Mouse (Mus musculus) T-cell, adult 2 months (primary cell): ENCODE data around the gene Tchh.
"Not testable (repeated sequence)": the region's sequence is repeated elsewhere in the genome, so short reads cannot be mapped to it uniquely, and the experiment has no call there.

ENCODE experiments used
- DNase-seq: peaks from one replicate; pipeline ENCODE4 v3.0.0; 2022; ENCODE audit warnings: low spot score

Tchh gene

DNA sequence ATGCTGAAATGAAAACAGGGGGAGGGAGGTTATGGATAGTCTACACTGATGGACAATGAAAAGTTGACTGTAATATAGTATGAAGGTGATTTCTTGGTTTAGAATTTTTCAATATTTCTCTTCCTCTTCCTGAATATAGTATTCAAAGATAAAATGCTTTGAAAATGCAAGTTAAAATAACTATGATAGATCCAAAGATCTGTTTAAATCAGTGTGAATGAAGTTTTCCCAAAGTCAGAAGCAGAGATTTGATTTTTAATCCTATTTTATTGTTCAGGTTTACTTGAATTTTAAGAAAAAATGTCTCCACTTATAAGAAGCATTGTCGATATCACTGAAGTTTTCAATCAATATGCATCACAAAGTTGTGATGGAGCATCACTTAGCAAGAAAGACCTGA lies at the start of gene Tchh:
Gene Tchh, plus strand, starts transcription at position 301 of the 400 bp plus-strand sequence.
- DNase-seq: no peak

DNA sequence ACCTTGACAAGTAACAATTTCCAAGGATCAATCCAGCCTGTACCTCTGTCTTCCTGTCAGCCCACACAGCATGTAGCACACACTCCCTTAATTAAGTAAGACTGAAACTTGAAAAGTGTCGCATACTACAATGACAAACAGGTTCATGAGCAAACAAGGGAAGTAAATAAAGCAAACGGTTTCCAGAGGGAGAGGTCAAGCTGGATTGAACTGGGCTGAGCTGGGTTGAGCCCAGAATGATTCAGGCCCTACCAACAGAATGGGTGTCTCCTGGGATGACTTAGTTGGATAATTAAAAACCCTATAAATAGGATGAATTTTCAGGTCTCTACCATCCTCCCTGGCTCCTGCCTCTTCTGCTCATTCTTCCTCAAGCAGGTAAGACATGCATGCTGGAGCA lies 48.8 kb upstream of the Tchh start, which contains the start of gene Rptn:
Gene Rptn, plus strand, starts transcription at position 334 of the 400 bp plus-strand sequence.
- no peak for DNase-seq

DNA sequence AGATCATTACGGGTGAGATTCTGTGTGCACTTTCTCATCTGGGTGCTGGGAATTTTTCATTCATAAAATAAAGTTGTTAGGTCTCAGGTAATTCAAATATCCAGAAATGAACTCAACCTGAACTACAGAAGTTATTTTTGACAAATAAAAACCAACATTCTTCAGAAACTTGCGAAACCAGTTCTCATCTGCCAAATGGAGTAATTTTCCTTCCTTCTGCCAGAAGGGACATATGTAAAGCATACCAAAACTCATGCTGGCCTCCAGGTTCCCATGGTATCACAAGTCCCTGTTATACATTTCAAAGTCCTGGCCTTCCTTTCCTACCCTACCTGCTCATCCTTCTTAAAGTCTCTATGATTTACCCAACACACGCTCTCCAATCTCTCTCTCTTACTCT lies 38.2 kb upstream of the Tchh start:
- no peak for DNase-seq

DNA sequence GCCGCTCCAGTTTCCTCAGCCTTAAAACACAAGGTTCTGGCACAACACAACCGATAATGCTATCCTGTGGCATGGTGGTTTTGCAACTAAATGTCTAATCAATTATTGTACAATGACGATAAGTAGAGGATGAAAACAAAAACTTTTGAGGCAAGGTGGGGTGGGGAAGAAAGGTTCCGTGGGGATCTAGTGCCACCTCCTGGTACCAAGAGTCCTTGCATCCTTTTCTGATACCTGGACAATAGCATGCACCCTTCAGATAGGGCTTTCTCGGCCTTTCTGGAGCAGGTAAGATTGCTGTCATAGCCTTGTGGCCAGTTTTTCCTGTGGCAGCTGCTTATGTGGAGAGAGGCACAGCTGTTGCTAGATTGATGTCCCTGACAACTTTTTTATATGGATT lies 35.1 kb upstream of the Tchh start:
- no peak for DNase-seq

DNA sequence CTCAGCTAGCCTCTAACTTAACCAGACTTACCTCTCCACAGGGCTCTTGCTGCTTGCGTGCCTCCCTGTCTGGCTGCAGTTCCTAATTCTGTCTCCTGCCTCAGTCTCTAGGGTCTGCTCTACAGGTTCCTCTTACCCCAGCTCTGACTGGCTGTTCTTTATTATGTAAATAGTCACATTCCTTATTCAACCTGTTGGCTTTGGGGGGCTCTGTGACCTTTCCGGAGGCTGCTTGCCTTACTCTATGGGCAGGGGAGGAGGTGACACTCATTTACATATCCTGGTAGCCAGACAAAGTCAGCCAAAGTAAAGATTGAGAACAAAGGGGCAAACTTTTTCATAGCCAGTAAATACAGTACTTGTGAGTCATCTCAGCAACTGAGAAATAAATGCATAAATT lies 30.2 kb upstream of the Tchh start:
- DNase-seq: no peak

DNA sequence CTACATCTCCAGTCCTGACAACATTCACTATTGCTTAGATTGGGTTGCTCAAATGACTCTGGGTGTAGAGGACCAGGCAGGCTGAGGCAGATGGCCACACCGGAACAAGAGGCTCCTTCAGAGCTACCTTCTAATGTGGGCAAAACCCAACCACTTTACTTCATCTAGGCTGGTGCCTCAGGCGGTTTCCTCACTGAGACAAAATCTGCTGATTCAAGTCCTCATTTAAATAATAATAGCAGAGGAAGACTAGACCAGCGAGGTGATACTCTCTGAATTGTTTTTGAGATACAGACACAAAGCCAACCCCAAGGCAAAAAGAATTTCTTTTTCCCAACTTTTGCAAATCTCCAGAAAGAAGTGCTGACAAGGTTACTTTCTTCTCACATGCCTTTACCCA lies 10.5 kb upstream of the Tchh start:
- no peak for DNase-seq

DNA sequence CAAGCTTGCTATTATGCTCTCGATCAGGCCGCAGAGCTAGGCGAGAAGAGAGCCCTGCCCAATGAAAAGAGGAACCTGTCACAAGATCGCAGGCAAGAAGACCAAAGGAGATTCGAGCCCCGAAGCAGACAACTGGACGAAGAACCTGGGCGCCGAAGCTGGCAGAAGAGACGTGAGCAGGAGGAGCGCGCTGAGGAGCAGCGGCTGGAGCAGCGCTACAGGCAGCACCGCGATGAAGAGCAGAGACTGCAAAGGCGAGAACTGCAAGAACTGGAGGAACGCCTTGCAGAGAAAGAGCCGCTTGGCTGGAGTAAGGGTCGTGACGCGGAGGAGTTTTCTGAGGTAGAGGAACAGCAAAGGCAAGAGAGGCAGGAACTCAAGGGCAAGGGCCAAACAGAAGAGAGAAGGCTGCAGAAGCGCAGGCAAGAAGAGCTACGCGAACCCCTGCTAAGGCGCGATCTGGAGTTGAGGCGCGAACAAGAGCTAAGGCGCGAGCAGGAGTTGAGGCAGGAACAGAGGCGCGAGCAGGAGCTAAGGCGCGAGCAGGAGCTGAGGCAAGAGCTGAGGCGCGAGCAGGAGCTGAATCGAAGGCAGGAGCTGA lies 1.5 kb downstream of the Tchh start:
- DNase-seq: peak; percentile 4

DNA sequence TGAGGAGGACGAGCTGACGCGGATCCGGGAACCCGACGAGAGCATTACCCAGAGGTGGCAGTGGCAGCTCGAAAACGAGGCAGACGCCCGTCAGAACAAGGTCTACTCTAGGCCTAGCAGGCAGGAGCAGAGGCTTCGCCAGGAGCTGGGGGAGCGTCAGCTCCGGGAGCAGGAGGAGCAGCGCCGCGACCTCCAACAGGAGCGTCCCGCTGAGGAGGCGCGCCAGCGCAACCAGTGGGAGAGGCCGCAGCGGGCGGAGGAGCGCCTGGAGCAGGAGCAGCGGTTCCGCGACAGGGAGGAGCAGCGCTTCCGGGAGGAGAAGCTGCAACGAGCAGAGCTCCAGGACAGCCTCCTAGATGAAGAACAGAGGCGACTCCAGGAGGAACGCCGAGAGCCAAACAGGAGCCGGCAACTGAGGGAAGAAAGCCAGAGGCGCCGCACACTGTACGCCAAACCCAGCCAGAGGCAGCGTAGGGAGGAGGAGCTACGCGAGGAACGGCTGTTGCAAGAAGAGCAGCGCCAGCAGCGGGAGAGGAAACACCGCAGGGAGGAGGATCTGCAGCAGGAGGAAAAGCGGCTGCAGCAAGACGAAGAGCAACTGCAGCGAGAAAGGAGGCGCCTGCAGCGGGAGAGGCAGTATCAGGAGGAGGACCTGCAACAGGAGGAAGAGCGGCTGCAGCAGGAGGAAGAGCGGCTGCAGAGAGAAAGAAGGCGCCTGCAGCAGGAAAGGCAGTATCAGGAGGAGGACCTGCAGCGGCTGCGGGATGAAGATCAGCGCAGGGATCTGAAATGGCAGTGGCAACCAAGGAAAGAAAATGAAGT lies 2.4 kb downstream of the Tchh start:
- DNase-seq: peak; percentile 3

DNA sequence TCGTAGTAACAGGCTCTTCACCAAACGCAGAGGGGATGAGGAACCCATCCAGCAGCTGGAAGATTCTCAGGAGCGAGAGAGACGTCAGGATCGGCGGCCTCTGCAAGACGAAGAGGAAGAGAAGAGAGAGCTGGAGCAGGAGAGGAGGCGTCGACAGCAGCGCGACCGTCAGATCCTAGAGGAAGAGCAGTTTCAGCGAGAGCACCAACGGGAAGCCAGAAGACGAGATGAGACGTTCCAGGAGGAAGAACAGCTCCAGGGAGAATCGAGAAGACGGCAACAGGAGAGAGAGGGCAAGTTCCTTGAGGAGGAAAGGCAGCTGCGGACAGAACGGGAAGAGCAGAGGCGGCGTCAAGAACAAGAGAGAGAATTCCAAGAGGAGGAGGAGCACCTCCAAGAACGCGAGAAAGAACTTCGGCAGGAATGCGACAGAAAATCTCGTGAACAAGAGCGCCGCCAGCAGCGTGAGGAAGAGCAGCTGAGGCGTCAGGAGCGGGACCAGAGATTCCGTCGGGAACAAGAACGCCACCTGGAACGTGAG lies 3.1 kb downstream of the Tchh start:
- no peak for DNase-seq

DNA sequence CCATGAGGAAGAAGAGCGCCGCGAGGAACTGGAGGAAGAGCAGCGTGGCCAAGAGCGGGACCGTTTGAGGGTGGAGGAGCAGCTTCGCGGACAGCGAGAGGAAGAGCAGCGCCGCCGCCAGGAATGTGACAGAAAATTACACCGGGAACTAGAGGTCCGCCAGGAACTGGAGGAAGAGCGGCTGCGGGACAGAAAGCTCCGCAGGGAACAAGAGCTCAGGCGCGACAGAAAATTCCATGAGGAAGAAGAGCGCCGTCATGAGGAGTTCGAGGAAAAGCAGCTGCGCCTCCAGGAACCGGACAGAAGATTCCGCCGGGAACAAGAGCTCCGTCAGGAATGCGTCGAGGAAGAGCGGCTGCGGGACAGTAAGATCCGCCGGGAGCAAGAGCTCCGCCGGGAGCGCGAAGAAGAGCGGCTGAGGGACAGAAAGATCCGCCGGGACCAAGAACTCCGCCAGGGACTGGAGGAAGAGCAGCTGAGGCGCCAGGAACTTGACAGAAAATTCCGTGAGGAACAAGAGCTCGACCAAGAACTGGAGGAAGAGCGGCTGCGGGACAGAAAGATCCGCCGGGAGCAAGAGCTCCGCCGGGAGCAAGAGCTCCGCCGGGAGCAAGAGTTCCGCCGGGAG lies 4.1 kb downstream of the Tchh start:
- no peak for DNase-seq

DNA sequence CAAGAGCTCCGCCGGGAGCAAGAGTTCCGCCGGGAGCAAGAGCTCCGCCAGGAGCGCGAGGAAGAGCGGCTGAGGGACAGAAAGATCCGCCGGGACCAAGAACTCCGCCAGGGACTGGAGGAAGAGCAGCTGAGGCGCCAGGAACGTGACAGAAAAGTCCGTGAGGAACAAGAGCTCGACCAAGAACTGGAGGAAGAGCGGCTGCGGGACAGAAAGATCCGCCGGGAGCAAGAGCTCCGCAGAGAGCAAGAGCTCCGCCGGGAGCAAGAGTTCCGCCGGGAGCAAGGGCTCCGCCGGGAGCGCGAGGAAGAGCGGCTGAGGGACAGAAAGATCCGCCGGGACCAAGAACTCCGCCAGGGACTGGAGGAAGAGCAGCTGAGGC lies 4.6 kb downstream of the Tchh start:
- DNase-seq: not testable (repeated sequence)

DNA sequence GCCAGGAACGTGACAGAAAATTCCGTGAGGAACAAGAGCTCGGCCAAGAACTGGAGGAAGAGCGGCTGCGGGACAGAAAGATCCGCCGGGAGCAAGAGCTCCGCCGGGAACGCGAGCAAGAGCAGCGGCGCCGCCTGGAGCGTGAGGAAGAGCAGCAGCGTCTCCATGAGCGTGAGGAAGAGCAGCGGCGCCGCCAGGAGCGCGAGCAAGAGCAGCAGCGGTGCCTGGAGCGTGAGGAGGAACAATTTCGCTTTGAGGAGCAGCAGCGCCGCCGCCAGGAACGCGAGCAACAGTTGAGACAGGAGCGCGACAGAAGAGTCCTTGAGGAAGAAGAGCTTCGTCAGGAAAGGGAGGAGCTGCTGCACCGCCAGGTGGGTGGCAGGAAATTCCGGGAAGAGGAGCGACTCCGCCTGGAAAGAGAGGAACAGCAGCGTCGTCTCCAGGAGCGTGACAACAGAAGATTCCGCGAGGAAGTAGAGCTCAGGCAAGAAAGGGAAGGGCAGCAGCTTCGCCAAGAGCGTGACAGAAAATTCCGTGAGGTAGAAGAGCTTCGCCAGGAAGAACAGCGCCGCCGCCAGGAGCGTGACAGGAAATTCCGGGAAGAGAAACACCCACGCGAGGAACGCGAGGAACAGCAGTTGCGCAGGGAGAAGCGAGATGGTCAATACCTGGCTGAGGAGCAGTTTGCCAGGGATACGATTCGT lies 5.2 kb downstream of the Tchh start:
- DNase-seq: no peak

DNA sequence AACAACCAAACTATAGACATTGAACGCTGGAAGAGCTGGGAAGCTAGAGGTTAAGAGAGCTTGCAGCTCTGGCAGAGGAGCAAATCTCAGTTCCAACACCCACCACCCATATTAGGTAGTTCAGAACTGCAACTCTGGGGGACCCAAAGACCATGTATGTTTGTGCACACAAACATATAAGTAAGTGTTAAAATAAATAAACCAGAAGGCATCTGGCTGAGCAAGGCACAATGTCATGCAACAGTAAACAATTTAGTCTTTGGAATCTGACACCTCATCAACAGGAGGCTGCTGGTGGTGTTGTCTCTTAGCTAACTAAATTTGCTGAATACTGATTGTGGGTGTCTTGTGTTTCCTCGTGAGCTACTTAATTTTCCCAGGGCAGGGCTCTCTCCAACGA lies 24.4 kb downstream of the Tchh start:
- no peak for DNase-seq

DNA sequence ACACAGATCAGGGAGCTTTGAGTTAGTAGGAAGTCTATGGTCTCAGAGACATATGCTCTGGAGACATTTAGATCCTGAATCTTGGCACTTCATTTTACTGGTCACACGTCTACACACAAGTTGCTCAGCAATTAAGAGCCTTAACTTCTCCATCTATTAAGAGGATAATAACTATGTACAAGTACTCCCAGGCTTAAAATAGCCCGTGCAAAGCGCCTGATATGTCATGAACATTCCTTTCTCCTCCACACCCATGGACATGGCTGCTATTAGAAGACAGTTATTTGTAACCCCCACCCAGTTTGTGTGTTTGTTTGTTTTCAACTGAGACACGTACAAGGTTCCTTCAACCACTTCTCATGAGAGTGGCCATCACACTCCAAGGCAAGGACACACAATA lies 25.0 kb downstream of the Tchh start:
- no peak for DNase-seq

DNA sequence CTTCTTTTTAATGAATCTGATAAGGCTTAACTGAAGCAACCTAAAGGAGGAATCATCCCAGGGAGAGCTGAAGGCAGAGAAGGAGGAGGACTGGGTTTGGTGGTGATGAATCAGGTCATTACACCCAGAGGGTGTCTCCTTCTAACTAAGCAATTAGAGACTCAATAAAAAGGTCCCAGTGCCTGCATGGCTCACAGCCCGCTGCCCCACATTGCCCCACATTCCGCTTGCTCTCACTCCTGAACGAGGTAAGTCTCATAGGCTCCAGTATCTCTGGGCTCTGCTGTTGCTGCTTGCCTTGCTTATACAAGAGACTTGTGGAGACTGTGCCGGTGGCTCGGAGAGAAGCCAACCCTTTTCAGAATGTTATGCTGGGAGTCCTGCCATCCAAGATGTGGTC lies 26.4 kb downstream of the Tchh start, which contains the start of gene Tchhl1:
Gene Tchhl1, plus strand, starts transcription at position 194 of the 400 bp plus-strand sequence.
- DNase-seq: no peak

DNA sequence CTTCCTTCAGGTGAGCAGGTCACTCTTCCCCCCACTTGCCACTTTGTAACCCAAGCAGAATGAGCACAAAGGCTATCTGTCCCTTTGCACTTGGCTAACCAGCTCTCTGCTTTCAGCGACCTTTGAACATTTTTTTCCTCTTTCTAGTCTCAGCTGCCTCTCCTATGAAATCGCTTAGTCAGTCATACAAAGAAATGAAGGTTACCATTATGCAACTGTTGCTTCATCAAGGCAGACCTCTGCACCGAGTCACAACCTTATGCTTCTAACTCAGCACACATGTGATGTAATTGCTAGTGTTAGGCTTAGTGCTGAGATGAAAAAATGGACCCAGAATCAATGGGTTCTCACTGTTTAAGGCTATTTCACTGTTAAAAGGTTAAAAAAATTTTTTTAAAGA lies 27.5 kb downstream of the Tchh start:
- no peak for DNase-seq

DNA sequence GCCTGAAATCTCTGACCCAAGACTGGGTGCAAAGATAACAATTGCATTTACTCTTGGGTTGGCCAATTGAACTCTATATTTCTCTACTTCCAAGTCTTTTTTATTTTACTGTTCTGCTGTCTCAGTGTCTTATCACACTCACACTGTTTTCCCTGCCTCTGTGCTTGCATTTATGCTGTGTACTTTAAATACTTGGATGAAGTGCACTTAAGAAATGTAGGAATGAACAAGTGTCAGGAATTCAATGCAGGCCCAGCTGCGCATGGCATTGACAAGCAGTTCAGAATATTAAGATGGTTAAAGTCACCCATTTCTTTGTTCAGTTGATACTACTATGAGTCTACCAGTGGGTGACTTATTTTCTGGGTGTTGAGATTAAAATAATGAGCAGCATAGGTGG lies 37.9 kb downstream of the Tchh start:
- no peak for DNase-seq

DNA sequence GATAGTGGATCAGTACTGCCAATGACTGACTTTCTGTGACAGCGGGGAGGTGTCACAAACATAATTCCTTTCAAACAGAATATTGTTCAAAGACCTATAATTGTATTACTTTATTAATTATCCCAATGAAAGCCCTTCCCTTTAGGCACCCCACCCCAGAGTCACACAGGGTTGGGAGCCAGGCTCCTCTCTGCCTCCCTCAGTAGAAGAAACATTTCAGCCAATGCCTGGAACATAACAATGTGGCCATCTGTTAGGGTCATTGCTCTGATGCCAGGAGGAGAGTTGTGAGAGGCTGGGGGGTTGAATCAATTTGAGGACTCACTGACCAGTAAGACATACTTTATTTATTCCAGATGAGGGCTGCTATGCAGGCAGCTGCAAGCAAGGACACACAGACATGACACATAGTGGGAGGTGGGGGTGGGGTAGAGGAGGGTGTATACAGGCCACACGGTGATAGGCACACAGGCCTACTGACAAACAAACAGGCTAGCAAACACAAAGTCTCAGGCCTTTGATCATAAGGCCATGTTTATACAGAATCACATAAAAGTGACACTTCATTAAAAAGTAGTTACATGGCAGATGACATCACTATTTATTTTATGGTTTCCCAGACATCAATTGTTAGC lies 40.0 kb downstream of the Tchh start:
- no peak for DNase-seq

DNA sequence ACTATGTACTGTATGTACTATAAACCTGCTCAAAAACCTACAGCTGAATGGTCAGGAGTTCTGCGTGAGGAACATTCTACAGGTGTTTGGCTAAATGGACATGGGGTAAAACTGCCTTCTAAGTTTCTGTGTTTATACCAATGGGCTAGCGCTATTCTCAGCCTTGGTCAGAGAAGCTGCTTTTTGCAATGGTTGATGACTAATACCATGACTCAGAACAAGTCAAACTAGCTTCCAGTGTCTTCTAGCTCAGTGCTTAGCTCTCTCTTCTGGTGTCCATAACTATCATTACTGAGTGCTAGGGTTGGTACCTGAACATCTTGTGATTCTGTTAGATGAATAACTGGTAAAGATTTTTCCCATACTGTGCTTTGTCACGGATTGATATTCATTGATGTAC lies 43.5 kb downstream of the Tchh start:
- DNase-seq: no peak

DNA sequence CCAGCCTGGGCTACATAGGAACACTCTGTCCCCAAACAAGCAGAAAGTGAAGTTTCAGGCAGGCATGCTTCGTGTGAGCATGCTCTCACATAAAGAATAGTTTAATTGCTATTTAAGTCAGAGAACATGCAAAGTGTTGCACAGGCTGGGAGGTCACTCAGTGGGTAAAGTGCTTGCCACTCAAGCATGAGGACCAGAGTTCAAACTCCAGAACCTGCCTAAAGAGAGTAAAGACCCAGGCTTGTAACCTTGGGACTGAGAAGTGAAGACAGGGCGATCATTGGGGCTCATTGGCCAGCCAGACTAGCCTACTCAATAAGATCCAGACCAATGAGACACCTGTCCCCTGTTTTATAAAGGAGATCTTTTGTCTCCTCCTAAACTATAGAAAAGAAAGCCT lies 46.4 kb downstream of the Tchh start:
- no peak for DNase-seq

DNA sequence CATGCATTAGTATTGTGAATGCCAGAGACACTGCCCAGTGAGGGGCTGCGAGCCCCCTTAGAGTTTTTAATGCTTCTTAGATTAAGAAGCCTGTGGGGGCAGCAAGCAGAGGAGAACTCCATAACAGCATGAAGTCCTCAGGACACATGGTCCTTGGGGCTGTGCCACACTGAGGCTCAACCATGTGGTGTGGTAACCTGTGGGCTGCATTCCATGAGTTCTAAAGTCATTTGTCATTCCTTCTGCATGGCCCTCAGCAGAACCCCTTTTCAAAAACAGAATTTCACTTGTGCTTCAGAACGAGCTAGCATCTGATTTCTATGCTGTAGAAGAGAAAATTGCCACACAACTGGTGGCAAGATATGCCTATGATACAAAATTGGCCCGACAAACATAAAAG lies 50.0 kb downstream of the Tchh start:
- no peak for DNase-seq

DNA sequence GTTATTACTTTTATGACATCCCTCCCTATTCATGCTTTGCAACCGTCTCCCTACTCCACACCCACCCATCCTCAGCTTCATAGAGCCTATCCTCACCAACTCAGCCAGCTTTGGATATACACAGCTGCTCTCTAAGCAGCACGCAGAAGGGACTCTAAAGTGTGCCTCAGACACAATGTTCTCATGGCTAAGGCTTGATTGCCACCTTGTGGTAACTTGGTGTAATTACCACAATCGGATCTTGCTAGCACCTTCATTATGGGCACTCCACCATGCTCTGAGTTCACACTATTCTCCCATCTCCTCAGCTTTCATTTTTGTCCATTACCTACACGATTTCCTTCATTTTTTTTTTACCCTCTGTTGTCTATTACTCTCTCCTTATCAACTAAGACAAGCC lies 51.9 kb downstream of the Tchh start:
- peak; percentile 52 for DNase-seq
